ENCODE assay signal across 12 mouse cellular contexts in genomic region chr7:96523673-96524072, GRCm38 (mm10).
DNase-seq lines count a peak whose midpoint lies in the region; ATAC-seq and TF ChIP-seq lines count a peak whose summit lies in the region.
"Had no signal": no experiment of that assay in that cellular context is flagged by ENCODE, and none has a peak within 500 bp of the region (broad histone marks: within the 10 kb centered on the region; RNA-seq: fewer than 3 reads in every experiment).

No protein-coding gene starts in this region.

- no peak for DNase-seq in frontal cortex, postnatal 25 days (ENCODE audit: low spot score in 2 of 2)
- DNase-seq in left cerebral cortex, adult 2 months (ENCODE audit: extremely low spot score in 1 of 2, low spot score in 2 of 2) = no peak
- no peak for DNase-seq in left cerebral cortex, adult 11 months (ENCODE audit: low spot score)
- DNase-seq in embryonic facial prominence, embryonic 10.5 days (ENCODE audit: low spot score) = no peak
- DNase-seq in left cerebral cortex, postnatal 36 days (ENCODE audit: low spot score in 2 of 2) = peak; percentile 42 to 43
- no peak for DNase-seq in cerebellum, adult 11 months
- no peak for DNase-seq in adrenal gland, postnatal 10 days
- DNase-seq: cerebellum, postnatal 36 days had no signal

- H3K27ac ChIP-seq in left cerebral cortex, adult 2 months = peak overlapping the region; percentile 62
- 0 out of 2 replicates have a peak overlapping the region, but pooled peaks have one; percentile 35 for H3K27ac ChIP-seq in embryonic facial prominence, embryonic 10.5 days (replicated peaks)
- H3K27ac ChIP-seq: hindbrain, embryonic 13.5 days; neural tube, embryonic 13.5 days had no signal

- peaks cover 18% of the 10 kb centered on the region for H3K4me1 ChIP-seq in embryonic facial prominence, embryonic 10.5 days

- intact Hi-C loops in left cerebral cortex, adult 2 months (cut with DNase I) = loop anchor here (1.0 to 5.0 kb wide), 4 partner anchors 51 to 314 kb away; no protein-coding TSS in a partner anchor
- intact Hi-C loops in left cerebral cortex, postnatal 36 days (cut with DNase I) = no loop called here

- H3K36me3 ChIP-seq in embryonic facial prominence, embryonic 10.5 days (replicated peaks) = no peaks in the 10 kb centered on the region
- H3K36me3 ChIP-seq: G1E; hindbrain, embryonic 13.5 days; neural tube, embryonic 13.5 days had no signal

- H3K4me3 ChIP-seq in left cerebral cortex, adult 2 months = no peak overlapping the region
- no peak overlapping the region for H3K4me3 ChIP-seq in embryonic facial prominence, embryonic 10.5 days
- H3K4me3 ChIP-seq: hindbrain, embryonic 13.5 days; neural tube, embryonic 13.5 days had no signal

- H3K9me3 ChIP-seq in embryonic facial prominence, embryonic 10.5 days = no peaks in the 10 kb centered on the region
- H3K9me3 ChIP-seq: hindbrain, embryonic 13.5 days; neural tube, embryonic 13.5 days had no signal

- WGBS in embryonic facial prominence, embryonic 10.5 days = 91% methylated on average over 2 of the region's 2 CpGs

- no peak for TF ChIP-seq CTCF in left cerebral cortex, adult 2 months (IDR thresholded peaks at IDR 0.05)

- peak; percentile 32 for ATAC-seq in frontal cortex, adult (ENCODE audit: low TSS enrichment)

- H3K27me3 ChIP-seq in embryonic facial prominence, embryonic 10.5 days (replicated peaks; ENCODE audit: low read depth, poor library complexity, severe bottlenecking) = peaks cover 6% of the 10 kb centered on the region
- H3K27me3 ChIP-seq: hindbrain, embryonic 13.5 days; neural tube, embryonic 13.5 days had no signal

Comparison
In these comparisons a context has a peak if more than half of its experiments do, and no peak if none do; other contexts are left out.
1. DNase-seq: peak in left cerebral cortex, postnatal 36 days (2 of 2); none in frontal cortex, postnatal 25 days (0 of 2), left cerebral cortex, adult 2 months (0 of 2), left cerebral cortex, adult 11 months (single experiment), embryonic facial prominence, embryonic 10.5 days (single experiment), cerebellum, adult 11 months (single experiment) and adrenal gland, postnatal 10 days (single experiment).